19 mouse cellular contexts compared by ENCODE assay signal in genomic region chr11:53249686-53250085, GRCm38 (mm10). TPM values are rescaled to one million over a fixed set of nuclear protein-coding genes. Genes with fewer than 3 reads are reported as not detected.
DNase-seq lines count a peak whose midpoint lies in the region; ATAC-seq and TF ChIP-seq lines count a peak whose summit lies in the region.
"Had no signal": no experiment of that assay in that cellular context is flagged by ENCODE, and none has a peak within 500 bp of the region (broad histone marks: within the 10 kb centered on the region; RNA-seq: fewer than 3 reads in every experiment).

No protein-coding gene starts in this region.

- H3K27me3 ChIP-seq in forebrain, postnatal 0 days (ENCODE audit: insufficient read depth, low read length), result no peaks in the 10 kb centered on the region
- no peaks in the 10 kb centered on the region for H3K27me3 ChIP-seq in forebrain, embryonic 12.5 days
- no peaks in the 10 kb centered on the region for H3K27me3 ChIP-seq in limb, embryonic 14.5 days (ENCODE audit: control insufficient read depth, insufficient read depth, low read length)
- H3K27me3 ChIP-seq: heart, embryonic 13.5 days; liver, embryonic 12.5 days; midbrain, embryonic 12.5 days had no signal

- H3K4me1 ChIP-seq in forebrain, postnatal 0 days (ENCODE audit: insufficient read depth), result no peaks in the 10 kb centered on the region
- H3K4me1 ChIP-seq in forebrain, embryonic 12.5 days, result peaks cover 11% of the 10 kb centered on the region
- H3K4me1 ChIP-seq in limb, embryonic 14.5 days (ENCODE audit: control insufficient read depth, insufficient read depth, low read length), result peaks cover 21% of the 10 kb centered on the region

- no peak for DNase-seq in forebrain, postnatal 0 days
- DNase-seq in left cerebral cortex, postnatal 4 days, result peak; percentile 14
- DNase-seq in left cerebral cortex, adult 18-20 months (ENCODE audit: low spot score in 2 of 2), result no peak
- peak; percentile 60 for DNase-seq in adipocyte (ENCODE audit: low spot score)
- DNase-seq in limb, embryonic 14.5 days (ENCODE audit: low spot score), result peak; percentile 22
- no peak for DNase-seq in urinary bladder, adult 2 months (ENCODE audit: low spot score)
- DNase-seq: adrenal gland, postnatal 10 days; cerebellum, adult 2 months; kidney, adult 9 months; kidney, postnatal 25 days; lung, adult 2 months; thymus, postnatal 14 days had no signal

- intact Hi-C loops in left cerebral cortex, postnatal 4 days (cut with DNase I), result loop anchor here (10.0 kb wide), 2 partner anchors 485 to 735 kb away; partner anchors contain the start of gene Fstl4

- TF ChIP-seq POLR2A in limb, embryonic 14.5 days (IDR thresholded peaks at IDR 0.05; ENCODE audit: borderline replicate concordance, extremely low read depth, insufficient read depth, insufficient read length), result no peak

- no peaks in the 10 kb centered on the region for H3K36me3 ChIP-seq in forebrain, postnatal 0 days (ENCODE audit: insufficient read depth)
- no peaks in the 10 kb centered on the region for H3K36me3 ChIP-seq in forebrain, embryonic 12.5 days (replicated peaks)
- no peaks in the 10 kb centered on the region for H3K36me3 ChIP-seq in limb, embryonic 14.5 days (ENCODE audit: control insufficient read depth, insufficient read depth, low read length)
- H3K36me3 ChIP-seq: midbrain, embryonic 12.5 days had no signal

- no peak overlapping the region for H3K27ac ChIP-seq in forebrain, postnatal 0 days (ENCODE audit: low read depth, low read length)
- no peak overlapping the region for H3K27ac ChIP-seq in forebrain, embryonic 12.5 days
- H3K27ac ChIP-seq in limb, embryonic 14.5 days (replicated peaks; ENCODE audit: low read depth, low read length), result 0 out of 2 replicates have a peak overlapping the region, but pooled peaks have one; percentile 13
- H3K27ac ChIP-seq: layer of hippocampus, adult 2 months; liver, embryonic 12.5 days; midbrain, embryonic 12.5 days had no signal

- no peak for TF ChIP-seq CTCF in forebrain, postnatal 0 days (IDR thresholded peaks at IDR 0.05; ENCODE audit: low read depth)

- no peak overlapping the region for H3K4me3 ChIP-seq in forebrain, postnatal 0 days (ENCODE audit: low read depth, low read length)
- no peak overlapping the region for H3K4me3 ChIP-seq in forebrain, embryonic 12.5 days (replicated peaks)
- no peak overlapping the region for H3K4me3 ChIP-seq in limb, embryonic 14.5 days (replicated peaks; ENCODE audit: low read length)
- H3K4me3 ChIP-seq: heart, embryonic 13.5 days; layer of hippocampus, adult 2 months; liver, embryonic 12.5 days; midbrain, embryonic 12.5 days had no signal

- no peak overlapping the region for H3K9ac ChIP-seq in forebrain, postnatal 0 days
- H3K9ac ChIP-seq in forebrain, embryonic 12.5 days, result no peak overlapping the region
- H3K9ac ChIP-seq in limb, embryonic 14.5 days (ENCODE audit: low read depth, low read length, severe bottlenecking), result no peak overlapping the region
- H3K9ac ChIP-seq: heart, embryonic 13.5 days; liver, embryonic 12.5 days; midbrain, embryonic 12.5 days had no signal

- 52% methylated on average over 5 of the region's 5 CpGs for WGBS in forebrain, postnatal 0 days
- WGBS in forebrain, embryonic 12.5 days, result 85% methylated on average over 5 of the region's 5 CpGs
- WGBS in limb, embryonic 14.5 days, result 21% methylated on average over 5 of the region's 5 CpGs

- ATAC-seq in forebrain, postnatal 0 days, result peak; percentile 38
- no peak for ATAC-seq in forebrain, embryonic 12.5 days (ENCODE audit: low FRiP score)
- ATAC-seq in limb, embryonic 14.5 days (ENCODE audit: low FRiP score, low read depth), result no peak
- ATAC-seq: activated CD4-positive, CD25-positive, alpha-beta regulatory T cell, adult 4 months; hindbrain, embryonic 16.5 days; liver, embryonic 12.5 days had no signal

- no peaks in the 10 kb centered on the region for H3K9me3 ChIP-seq in forebrain, postnatal 0 days (ENCODE audit: low read length)
- H3K9me3 ChIP-seq in forebrain, embryonic 12.5 days, result no peaks in the 10 kb centered on the region
- H3K9me3 ChIP-seq in limb, embryonic 14.5 days (ENCODE audit: control insufficient read depth, low read length), result no peaks in the 10 kb centered on the region
- H3K9me3 ChIP-seq: heart, embryonic 13.5 days; liver, embryonic 12.5 days; midbrain, embryonic 12.5 days had no signal

- H3K4me2 ChIP-seq in forebrain, postnatal 0 days (ENCODE audit: low read depth), result no peak overlapping the region
- H3K4me2 ChIP-seq in forebrain, embryonic 12.5 days, result no peak overlapping the region
- H3K4me2 ChIP-seq in limb, embryonic 14.5 days (replicated peaks; ENCODE audit: low read depth, low read length, severe bottlenecking), result no peak overlapping the region
- H3K4me2 ChIP-seq: heart, embryonic 13.5 days; liver, embryonic 12.5 days; midbrain, embryonic 12.5 days had no signal

RNA-seq across cellular contexts. Expression of gene Hspa4, which starts 50.6 kb away (rescaled TPM):
- total RNA-seq in forebrain, postnatal 0 days (2014; rRNA removed), result 112 and 138 TPM in 2 replicates
- polyA plus RNA-seq in forebrain, postnatal 0 days (2015; fragmentation: Nextera tagmentation; extraction: Ambion mirVana), result 42.1 and 46.9 TPM in 2 replicates
- 93.3 and 95.9 TPM in 2 replicates for polyA plus RNA-seq in forebrain, embryonic 12.5 days (2016; fragmentation: Nextera tagmentation; extraction: Ambion mirVana)
- 100 to 1,000 TPM; 164 to 170 TPM for total RNA-seq in left cerebral cortex, postnatal 4 days (2021)
- 100 to 1,000 TPM; 177 to 179 TPM for total RNA-seq in left cerebral cortex, adult 18-20 months (2021)
- polyA plus RNA-seq in limb, embryonic 14.5 days (2012; rRNA removed), result 47.8 and 62.6 TPM in 2 replicates
- 78.5 and 79.9 TPM in 2 replicates for polyA plus RNA-seq in limb, embryonic 14.5 days (2014; fragmentation: Nextera tagmentation; extraction: Ambion mirVana)
- polyA plus RNA-seq in urinary bladder, adult 2 months (2012; rRNA removed), result 49.3 and 60.3 TPM in 2 replicates

Comparison
In these comparisons a context has a peak if more than half of its experiments do, and no peak if none do; other contexts are left out.
1. DNase-seq: peak in left cerebral cortex, postnatal 4 days (single experiment), adipocyte (single experiment) and limb, embryonic 14.5 days (single experiment); none in forebrain, postnatal 0 days (single experiment), left cerebral cortex, adult 18-20 months (0 of 2) and urinary bladder, adult 2 months (single experiment).